Mouse (Mus musculus) limb, embryonic 11.5 days (tissue): Measurements from ENCODE around the gene Chst7. TPM values are rescaled to one million over a fixed set of nuclear protein-coding genes. Genes with fewer than 3 reads are reported as not detected.
A peak's percentile ranks its signal among the peaks of the same experiment; 100 is the strongest.

Source experiments
- ATAC-seq: fragments of 200-750 bp; cut with Nextera tagmentation; 2 replicates; pipeline ENCODE4 v1.8.0; 2017; ENCODE audit warnings: low read depth; ENCODE audit not compliant: insufficient number of reproducible peaks, low FRiP score, low TSS enrichment
- DNase-seq: peaks from one replicate; pipeline ENCODE4 v3.0.0-alpha.2; 2015; ENCODE audit warnings: low spot score
- H3K27ac ChIP-seq: fragments of 300-500 bp; sonication (generic); replicated peaks from 2 replicates; pipeline ENCODE4 v1.5.1; 2014; ENCODE audit warnings: low read depth, mild to moderate bottlenecking, low read length
- H3K27me3 ChIP-seq: fragments of 300-500 bp; sonication (generic); 2 replicates; pipeline ENCODE4 v1.6.1; 2014; ENCODE audit warnings: mild to moderate bottlenecking, low read length, mixed read lengths; ENCODE audit not compliant: control insufficient read depth, insufficient read depth
- H3K36me3 ChIP-seq: fragments of 300-500 bp; sonication (generic); 2 replicates; pipeline ENCODE4 v1.6.1; 2014; ENCODE audit warnings: mild to moderate bottlenecking, low read length, moderate library complexity, mixed read lengths; ENCODE audit not compliant: control insufficient read depth, insufficient read depth
- H3K4me1 ChIP-seq: fragments of 300-500 bp; sonication (generic); 2 replicates; pipeline ENCODE4 v1.6.1; 2014; ENCODE audit warnings: low read length, mixed read lengths; ENCODE audit not compliant: control insufficient read depth, insufficient read depth
- H3K4me2 ChIP-seq: fragments of 300-500 bp; sonication (generic); 2 replicates; pipeline ENCODE4 v1.6.1; 2014; ENCODE audit warnings: low read depth, mild to moderate bottlenecking, moderate library complexity; ENCODE audit not compliant: severe bottlenecking
- H3K4me3 ChIP-seq: fragments of 300-500 bp; sonication (generic); 2 replicates; pipeline ENCODE4 v1.5.1; 2014; ENCODE audit warnings: low read depth, low read length
- H3K9ac ChIP-seq: fragments of 300-500 bp; sonication (generic); 2 replicates; pipeline ENCODE4 v1.6.1; 2014; ENCODE audit warnings: mild to moderate bottlenecking, low read length
- H3K9me3 ChIP-seq: fragments of 300-500 bp; sonication (generic); 2 replicates; pipeline ENCODE4 v1.6.1; 2016; ENCODE audit warnings: low read length; ENCODE audit not compliant: control insufficient read depth
- WGBS: fragments of 180-500 bp; shearing (Covaris S2); extraction: QIAGEN DNeasy Blood & Tissue Kit; methylation state at CpG from one replicate; pipeline ENCODE4 v1.1.7; 2014; 5-methylcytosine and 5-hydroxymethylcytosine counted together
- polyA plus RNA-seq: library from polyadenylated mRNA; unstranded; fragments of >200 nt; fragmentation: Nextera tagmentation; extraction: Ambion mirVana; gene quantifications from 2 replicates; pipeline ENCODE4 v1.2.1, GENCODE M21; 2014

Chst7 gene
- polyA plus RNA-seq = 0.82 and 1.3 TPM in 2 replicates

DNA sequence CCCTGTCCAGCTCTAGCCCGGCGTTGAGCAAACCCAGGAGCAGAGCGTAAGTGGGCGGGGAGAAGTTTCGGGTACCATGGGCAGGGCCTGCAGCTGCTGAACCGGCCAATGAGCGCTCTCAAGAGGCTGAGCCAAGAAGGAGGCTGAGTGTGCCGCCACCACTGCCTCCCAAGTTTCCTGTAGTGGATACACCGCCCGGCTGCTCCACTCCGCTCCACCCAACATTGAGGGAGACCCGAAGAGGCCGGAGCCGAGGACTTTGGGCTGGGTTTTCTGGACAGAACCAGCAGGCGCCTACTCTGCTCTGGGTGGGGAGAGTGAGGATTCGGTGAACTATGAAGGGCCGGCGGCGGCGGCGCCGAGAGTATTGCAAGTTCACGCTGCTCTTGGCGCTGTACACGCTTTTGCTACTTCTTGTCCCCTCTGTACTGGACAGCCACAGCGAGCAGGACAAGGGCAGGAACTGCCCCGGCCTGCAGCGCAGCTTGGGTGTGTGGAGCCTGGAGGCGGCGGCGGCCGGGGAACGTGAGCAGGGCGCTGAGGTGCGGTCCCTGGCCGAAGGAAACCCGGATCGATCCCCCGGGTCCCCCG, at the start of gene Chst7:
Gene Chst7, plus strand, starts transcription at position 180 of the 591 bp plus-strand sequence.
- ATAC-seq (peak; percentile 90), DNase-seq (peak; percentile 71)
- Histone ChIP-seq H3K9me3 (no peaks in the 10 kb centered on the region), H3K36me3 (no peaks in the 10 kb centered on the region), H3K4me2 (peak within 1 kb of the TSS; percentile 64), H3K27me3 (peaks cover 9% of the 10 kb centered on the region), H3K4me3 (peak within 1 kb of the TSS; percentile 35), H3K27ac (no peak within 1 kb of the TSS), H3K4me1 (no peaks in the 10 kb centered on the region), H3K9ac (no peak within 1 kb of the TSS; the same call in 1 of the 2 replicates)
- WGBS = 20% methylated on average over 38 of the region's 40 CpGs

DNA sequence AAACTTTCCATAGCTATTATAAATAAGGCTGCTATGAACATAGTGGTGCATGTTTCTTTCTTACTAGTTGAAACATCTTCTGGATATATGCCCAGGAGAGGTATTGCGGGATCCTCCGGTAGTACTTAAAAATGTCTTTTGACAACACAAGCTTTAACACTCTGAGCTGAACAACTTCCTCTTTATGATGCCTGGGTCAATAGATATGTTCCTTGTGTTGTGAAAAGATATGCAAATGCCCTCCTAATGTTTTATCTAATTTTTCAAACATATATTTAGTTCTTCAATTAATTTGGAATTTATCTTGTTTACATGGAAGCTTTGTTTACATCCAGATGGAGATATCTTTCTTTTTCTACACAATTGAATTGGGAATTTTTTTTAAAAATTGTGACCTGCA, 47.1 kb upstream of the Chst7 start:
- no peak overlapping the region for H3K4me3 ChIP-seq
- H3K9ac ChIP-seq = no peak overlapping the region
- no peak for ATAC-seq
- no peak overlapping the region for H3K4me2 ChIP-seq
- 96% methylated on average over 2 of the region's 2 CpGs for WGBS
- H3K9me3 ChIP-seq = no peaks in the 10 kb centered on the region
- no peaks in the 10 kb centered on the region for H3K36me3 ChIP-seq
- H3K4me1 ChIP-seq = no peaks in the 10 kb centered on the region
- DNase-seq = no peak
- H3K27ac ChIP-seq = no peak overlapping the region
- no peaks in the 10 kb centered on the region for H3K27me3 ChIP-seq

DNA sequence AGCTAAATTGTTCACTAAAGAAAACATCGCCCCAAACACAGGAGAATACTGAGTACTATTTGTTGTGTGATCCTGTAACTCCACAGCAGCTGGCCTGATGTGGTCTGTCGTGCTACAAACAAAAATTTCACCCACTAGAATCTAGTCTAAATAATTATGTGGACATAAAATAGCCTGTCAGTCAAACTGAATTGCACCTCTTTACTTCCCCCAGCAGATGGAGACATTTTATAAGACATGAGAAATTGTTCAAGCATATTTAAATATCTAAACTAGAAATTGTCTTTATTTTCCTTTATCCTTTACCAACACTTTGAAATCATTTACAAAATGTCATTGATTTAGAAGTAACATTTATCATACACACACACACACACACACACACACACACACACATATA, 38.4 kb upstream of the Chst7 start:
- H3K9ac ChIP-seq = no peak overlapping the region
- H3K4me1 ChIP-seq = no peaks in the 10 kb centered on the region
- H3K27me3 ChIP-seq = no peaks in the 10 kb centered on the region
- no peaks in the 10 kb centered on the region for H3K36me3 ChIP-seq
- ATAC-seq = no peak
- no peak overlapping the region for H3K4me3 ChIP-seq
- no peak overlapping the region for H3K27ac ChIP-seq
- no peaks in the 10 kb centered on the region for H3K9me3 ChIP-seq
- WGBS = 39% methylated on average over 2 of the region's 2 CpGs
- H3K4me2 ChIP-seq = no peak overlapping the region
- DNase-seq = no peak

DNA sequence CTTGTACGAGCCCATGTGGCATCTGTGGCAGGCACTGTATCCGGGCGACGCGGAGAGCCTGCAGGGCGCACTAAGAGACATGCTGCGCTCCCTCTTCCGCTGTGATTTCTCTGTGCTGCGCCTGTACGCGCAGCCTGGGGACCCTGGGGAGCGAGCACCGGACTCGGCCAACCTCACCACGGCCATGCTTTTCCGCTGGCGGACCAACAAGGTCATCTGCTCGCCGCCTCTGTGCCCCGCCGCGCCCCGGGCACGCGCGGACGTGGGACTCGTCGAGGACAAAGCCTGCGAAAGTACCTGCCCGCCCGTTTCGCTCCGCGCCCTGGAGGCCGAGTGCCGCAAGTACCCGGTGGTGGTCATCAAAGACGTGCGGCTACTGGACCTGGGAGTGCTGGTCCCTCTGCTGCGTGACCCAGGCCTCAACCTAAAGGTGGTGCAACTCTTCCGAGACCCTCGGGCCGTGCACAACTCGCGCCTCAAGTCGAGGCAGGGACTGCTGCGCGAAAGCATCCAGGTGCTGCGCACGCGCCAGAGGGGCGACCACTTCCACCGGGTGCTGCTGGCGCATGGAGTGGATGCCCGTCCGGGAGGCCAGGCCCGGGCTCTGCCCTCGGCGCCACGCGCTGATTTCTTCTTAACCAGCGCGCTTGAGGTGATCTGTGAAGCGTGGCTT, 872 bp downstream of the Chst7 start:
- H3K9ac ChIP-seq = no peak overlapping the region
- H3K27me3 ChIP-seq = peaks cover 9% of the 10 kb centered on the region

DNA sequence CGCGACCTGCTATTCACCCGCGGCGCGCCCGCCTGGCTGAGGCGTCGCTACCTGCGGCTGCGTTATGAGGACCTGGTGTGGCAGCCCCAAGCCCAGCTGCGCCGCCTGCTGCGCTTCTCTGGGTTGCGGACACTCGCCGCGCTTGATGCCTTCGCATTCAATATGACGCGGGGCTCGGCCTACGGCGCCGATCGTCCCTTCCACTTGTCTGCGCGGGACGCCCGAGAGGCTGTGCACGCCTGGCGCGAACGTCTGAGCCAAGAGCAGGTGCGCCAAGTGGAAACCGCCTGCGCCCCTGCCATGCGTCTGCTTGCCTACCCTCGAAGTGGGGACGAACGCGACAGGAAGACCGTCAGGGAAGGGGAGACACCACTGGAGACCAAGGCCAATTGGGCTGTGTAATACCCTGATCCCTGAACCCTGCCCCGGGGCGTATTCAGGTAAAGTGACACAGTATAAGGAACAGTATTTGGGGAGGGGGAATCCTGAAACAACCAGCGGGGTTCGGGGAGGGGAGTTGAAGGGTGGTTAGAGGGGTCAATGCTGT, 1.5 kb downstream of the Chst7 start:
- 20% methylated on average over 47 of the region's 47 CpGs for WGBS
- Histone ChIP-seq H3K27ac (no peak overlapping the region), H3K36me3 (no peaks in the 10 kb centered on the region), H3K9ac (no peak overlapping the region), H3K4me1 (no peaks in the 10 kb centered on the region), H3K4me3 (peak overlapping the region; percentile 35), H3K27me3 (peaks cover 9% of the 10 kb centered on the region), H3K4me2 (peak overlapping the region; percentile 64), H3K9me3 (no peaks in the 10 kb centered on the region)
- ATAC-seq (no peak), DNase-seq (no peak)

More for the DNA sequence above, 872 bp downstream of the Chst7 start:
- no peaks in the 10 kb centered on the region for H3K9me3 ChIP-seq
- H3K4me1 ChIP-seq = no peaks in the 10 kb centered on the region
- peak; percentile 20; the same call in 1 of the 2 replicates for ATAC-seq
- H3K36me3 ChIP-seq = no peaks in the 10 kb centered on the region
- peak overlapping the region; percentile 64 for H3K4me2 ChIP-seq
- peak; percentile 39 for DNase-seq
- WGBS = 28% methylated on average over 65 of the region's 65 CpGs
- H3K4me3 ChIP-seq = peak overlapping the region; percentile 35
- no peak overlapping the region for H3K27ac ChIP-seq

DNA sequence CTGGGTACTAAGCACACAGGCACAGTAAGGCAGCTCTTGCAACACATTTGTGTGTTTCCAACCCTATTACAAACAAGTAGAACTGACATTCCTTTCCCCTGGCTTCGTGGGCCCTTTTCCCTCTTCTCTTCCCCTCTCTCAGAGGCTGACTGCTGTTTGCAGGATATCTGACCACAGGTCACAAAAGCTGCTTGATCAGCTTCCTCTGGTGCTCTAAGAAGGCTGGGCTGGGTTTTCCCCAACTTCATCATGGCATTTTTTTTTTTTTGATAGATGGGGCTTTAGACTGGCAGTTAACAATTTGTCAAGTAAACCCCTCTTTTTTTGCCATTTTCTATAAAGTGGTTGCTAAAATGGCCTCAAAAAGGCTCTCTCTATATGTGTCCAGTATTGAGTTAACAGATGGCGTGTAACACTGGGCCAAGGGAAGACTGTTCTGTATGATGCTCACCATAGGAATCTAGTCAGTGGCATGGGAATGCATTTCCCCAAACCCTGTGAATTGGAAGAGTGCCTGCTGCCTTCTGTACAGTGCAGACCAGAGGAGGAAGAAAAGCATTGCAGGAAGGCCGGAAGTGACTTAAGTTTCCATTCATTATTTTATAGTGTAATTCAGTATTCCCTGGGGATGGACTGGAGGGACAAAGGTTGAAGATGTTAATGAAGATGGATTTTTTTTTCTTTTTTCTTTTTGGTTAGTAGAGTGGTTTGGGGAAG, 2.6 kb downstream of the Chst7 start:
- Histone ChIP-seq H3K9ac (no peak overlapping the region), H3K4me1 (no peaks in the 10 kb centered on the region), H3K4me3 (no peak overlapping the region), H3K27me3 (peaks cover 9% of the 10 kb centered on the region), H3K27ac (no peak overlapping the region), H3K9me3 (no peaks in the 10 kb centered on the region), H3K4me2 (no peak overlapping the region), H3K36me3 (no peaks in the 10 kb centered on the region)
- ATAC-seq (no peak), DNase-seq (no peak)
- WGBS = 59% methylated on average over 3 of the region's 3 CpGs

DNA sequence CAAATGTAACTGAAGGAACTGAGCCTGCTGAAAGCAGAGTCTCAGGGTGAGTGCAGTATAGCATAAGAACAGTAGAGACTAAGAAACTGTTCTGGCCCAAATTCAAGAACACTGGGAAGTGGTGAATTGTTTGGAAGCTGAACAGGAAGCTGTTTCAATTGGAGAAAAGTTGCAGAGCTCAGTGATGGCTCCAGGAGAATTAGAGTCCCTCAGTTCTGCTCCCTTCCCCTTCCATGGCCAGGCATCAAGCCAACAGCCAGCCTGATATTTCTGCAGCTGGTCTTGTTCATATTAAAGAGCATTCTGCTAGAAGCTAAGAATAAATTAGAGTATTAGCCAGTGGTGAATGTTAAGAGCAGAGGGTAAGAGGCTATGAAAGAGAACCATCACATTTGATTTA, 7.3 kb downstream of the Chst7 start:
- DNase-seq = no peak

DNA sequence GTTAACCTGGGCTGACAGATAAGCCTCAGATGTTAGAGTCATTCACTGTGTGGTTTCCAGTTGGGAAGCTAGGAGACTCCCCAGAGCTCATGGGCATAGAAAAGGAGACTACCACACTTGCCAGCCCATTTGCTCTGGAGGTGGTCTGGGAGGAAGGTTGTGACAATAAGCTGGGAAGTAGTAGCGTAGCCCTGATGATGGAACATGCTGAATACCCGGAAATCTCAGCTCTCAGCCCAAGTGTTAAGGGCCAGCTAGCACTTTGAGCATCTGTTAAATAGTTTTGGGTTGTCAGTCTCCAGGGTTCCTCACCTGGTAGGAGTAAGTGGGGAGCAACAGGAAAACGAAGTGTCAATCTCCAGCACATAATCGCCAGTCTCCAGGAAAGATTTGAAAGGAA, 10.8 kb downstream of the Chst7 start:
- H3K4me2 ChIP-seq = no peak overlapping the region
- DNase-seq = no peak
- no peak for ATAC-seq
- no peak overlapping the region for H3K9ac ChIP-seq
- H3K4me1 ChIP-seq = no peaks in the 10 kb centered on the region
- H3K27ac ChIP-seq = no peak overlapping the region
- 33% methylated on average over 4 of the region's 4 CpGs for WGBS
- no peak overlapping the region for H3K4me3 ChIP-seq
- no peaks in the 10 kb centered on the region for H3K36me3 ChIP-seq
- H3K9me3 ChIP-seq = no peaks in the 10 kb centered on the region
- H3K27me3 ChIP-seq = no peaks in the 10 kb centered on the region

More for the DNA sequence above, 7.3 kb downstream of the Chst7 start:
- Histone ChIP-seq H3K4me3 (no peak overlapping the region), H3K36me3 (no peaks in the 10 kb centered on the region), H3K4me1 (no peaks in the 10 kb centered on the region), H3K4me2 (no peak overlapping the region), H3K9ac (no peak overlapping the region), H3K27ac (no peak overlapping the region), H3K9me3 (no peaks in the 10 kb centered on the region), H3K27me3 (no peaks in the 10 kb centered on the region)
- ATAC-seq = no peak
